Mouse (Mus musculus) left cerebral cortex, adult 9 months (tissue): Measurements from ENCODE around the gene Trp53.
A peak's percentile ranks its signal among the peaks of the same experiment; 100 is the strongest.

Source experiments
- DNase-seq, 2 experiments: peaks; one replicate each; pipeline ENCODE4 v3.0.0; 2022; ENCODE audit warnings: low spot score in 2 of 2

The Trp53 gene

GRCm38 (mm10) chr11:69560896-69561854 lies 19.0 kb upstream of the Trp53 start:
- no peak for DNase-seq

GRCm38 (mm10) chr11:69563373-69563772 lies 16.8 kb upstream of the Trp53 start:
- no peak for DNase-seq

- DNase-seq = no peak
These were observed 15.8 kb upstream of the Trp53 start for GRCm38 (mm10) chr11:69564391-69564790.

- DNase-seq = no peak
These were observed 15.0 kb upstream of the Trp53 start for GRCm38 (mm10) chr11:69565131-69565530.

GRCm38 (mm10) chr11:69575220-69575619 lies 4.9 kb upstream of the Trp53 start:
- DNase-seq = no peak

- no peak for DNase-seq
These were observed 3.9 kb upstream of the Trp53 start for GRCm38 (mm10) chr11:69576307-69576706.

- DNase-seq = no peak
These were observed 1.9 kb upstream of the Trp53 start for GRCm38 (mm10) chr11:69578301-69578700.

GRCm38 (mm10) chr11:69579128-69580017 lies 786 bp upstream of the Trp53 start:
- DNase-seq = peak; percentile 95 to 100

- no peak for DNase-seq
These were observed 500 bp downstream of the Trp53 start for GRCm38 (mm10) chr11:69580572-69581146.

- DNase-seq = peak; percentile 75 to 89
These were observed 1.1 kb downstream of the Trp53 start for GRCm38 (mm10) chr11:69581147-69581688.

GRCm38 (mm10) chr11:69581814-69582213 lies 1.7 kb downstream of the Trp53 start:
- no peak for DNase-seq

GRCm38 (mm10) chr11:69582230-69582805 lies 2.2 kb downstream of the Trp53 start:
- DNase-seq = no peak

GRCm38 (mm10) chr11:69584008-69584407 lies 3.8 kb downstream of the Trp53 start:
- DNase-seq = no peak

- no peak for DNase-seq
These were observed 4.8 kb downstream of the Trp53 start for GRCm38 (mm10) chr11:69584937-69585336.

GRCm38 (mm10) chr11:69585718-69586325 lies 5.7 kb downstream of the Trp53 start:
- DNase-seq = no peak

GRCm38 (mm10) chr11:69589207-69589834 lies 9.2 kb downstream of the Trp53 start:
- no peak for DNase-seq

GRCm38 (mm10) chr11:69590622-69591021 lies 10.5 kb downstream of the Trp53 start:
- DNase-seq = no peak

- DNase-seq = no peak
These were observed 11.3 kb downstream of the Trp53 start for GRCm38 (mm10) chr11:69591424-69591823.

GRCm38 (mm10) chr11:69591899-69592637 lies 11.9 kb downstream of the Trp53 start:
- peak; percentile 66 to 76 for DNase-seq

- DNase-seq = no peak
These were observed 12.6 kb downstream of the Trp53 start for GRCm38 (mm10) chr11:69592799-69593198.
